18 mouse cellular contexts compared by ENCODE assay signal in the genomic region with DNA sequence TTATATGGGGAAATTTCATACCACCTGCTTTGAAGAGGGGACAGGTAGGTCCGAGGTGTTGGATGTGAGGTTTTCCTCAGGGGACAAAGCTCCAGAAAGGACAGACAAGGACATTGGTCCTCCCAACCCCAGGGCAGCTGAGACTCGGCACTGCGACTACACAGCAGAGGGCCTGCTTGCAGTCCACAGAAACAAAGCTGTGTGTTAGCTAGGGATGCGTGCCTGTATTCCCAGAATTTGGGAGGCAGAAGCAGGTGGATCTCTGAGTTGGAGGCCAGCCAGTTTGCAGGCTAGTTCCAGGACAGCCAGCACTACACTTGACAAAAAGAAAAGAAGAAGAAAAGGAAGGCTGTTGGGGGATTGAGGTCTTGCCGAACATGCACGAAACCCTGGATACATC.
"Had no signal": no experiment of that assay in that cellular context is flagged by ENCODE, and none has a peak within 500 bp of the region (broad histone marks: within the 10 kb centered on the region; RNA-seq: fewer than 3 reads in every experiment).

No protein-coding gene starts in this region.

- H3K36me3 ChIP-seq: liver, embryonic 15.5 days; lung, embryonic 15.5 days had no signal

- H3K4me1 ChIP-seq: liver, embryonic 15.5 days; midbrain, embryonic 10.5 days; midbrain, embryonic 12.5 days; neural tube, embryonic 12.5 days had no signal

- ATAC-seq: liver, postnatal 0 days; lung, postnatal 0 days had no signal

- H3K4me3 ChIP-seq: liver, embryonic 15.5 days; lung, embryonic 15.5 days; midbrain, embryonic 10.5 days; midbrain, embryonic 12.5 days; neural tube, embryonic 12.5 days had no signal

- DNase-seq: liver, postnatal 0 days; lung, adult 2 months; lung, postnatal 14 days; lung, postnatal 36 days; midbrain, embryonic 14.5 days; retina, postnatal 1 day; right cerebral cortex, adult 18-20 months; right cerebral cortex, postnatal 25 days; right cerebral cortex, postnatal 4 days; spleen, adult 18-20 months; thymus, adult 18-20 months had no signal

- H3K27me3 ChIP-seq: liver, embryonic 15.5 days; lung, embryonic 15.5 days; midbrain, embryonic 12.5 days; neural tube, embryonic 12.5 days had no signal

- H3K9me3 ChIP-seq: liver, embryonic 15.5 days; lung, embryonic 15.5 days; midbrain, embryonic 10.5 days; midbrain, embryonic 12.5 days; neural tube, embryonic 12.5 days had no signal

- H3K27ac ChIP-seq: liver, embryonic 15.5 days; lung, embryonic 15.5 days; macrophage; midbrain, embryonic 10.5 days; midbrain, embryonic 12.5 days; neural tube, embryonic 12.5 days had no signal
